Mouse (Mus musculus): ENCODE measurements around the gene Nufip2. TPM values are rescaled to one million over a fixed set of nuclear protein-coding genes. Genes with fewer than 3 reads are reported as not detected.

Gene Nufip2
- total and polyA plus RNA-seq, 3 experiments = 22.3 to 113 (median 94.0) TPM

GRCm38 (mm10) chr11:77769496-77769895, 83.5 kb downstream of the Nufip2 start:
- no peak for TF ChIP-seq TAL1 (conservative IDR thresholded peaks at IDR 0.05; ENCODE audit: low read depth, low read length)
- H3K4me1 ChIP-seq (ENCODE audit: insufficient read depth, low read depth, low read length) = peaks cover 79% of the 10 kb centered on the region

DNA sequence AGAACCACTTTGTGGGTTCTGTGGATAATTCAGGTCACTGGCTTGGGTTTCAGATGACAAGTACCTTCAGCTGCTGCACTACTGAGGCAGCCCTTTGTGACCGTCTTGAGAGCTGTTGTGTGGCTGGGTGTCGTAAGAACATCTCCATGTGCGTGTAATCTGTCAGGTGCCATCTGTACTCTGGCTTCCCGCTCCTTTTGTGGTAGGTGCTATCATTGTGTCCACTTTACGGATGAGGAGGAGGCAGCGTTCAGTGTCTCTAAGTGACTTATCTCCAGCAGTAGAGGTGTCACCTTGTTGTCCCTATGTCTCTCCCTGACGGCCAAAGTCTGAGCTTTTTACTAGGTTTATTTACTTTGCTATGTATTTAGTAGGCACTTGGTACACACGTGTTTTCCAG, 84.4 kb downstream of the Nufip2 start:
- Histone ChIP-seq H3K27me3 (ENCODE audit: insufficient read depth, low read length) (no peaks in the 10 kb centered on the region), H3K36me3 (replicated peaks) (peaks cover 32% of the 10 kb centered on the region), H3K4me3 (ENCODE audit: low read depth, low read length) (no peak overlapping the region; the same call in 1 of the 2 replicates), H3K4me1 (ENCODE audit: insufficient read depth, low read depth, low read length) (peaks cover 70% of the 10 kb centered on the region), H3K9me3 (replicated peaks) (no peaks in the 10 kb centered on the region)
- DNase-seq (ENCODE audit: low spot score) (no peak), ATAC-seq (ENCODE audit: extremely low read depth, insufficient number of reproducible peaks, low FRiP score, poor library complexity, severe bottlenecking) (no peak)
- TF ChIP-seq GATA2 (IDR thresholded peaks at IDR 0.05; ENCODE audit: borderline replicate concordance, low read depth, low read length) (no peak), TAL1 (conservative IDR thresholded peaks at IDR 0.05; ENCODE audit: low read depth, low read length) (peak; percentile 66), CTCF (IDR thresholded peaks at IDR 0.05; ENCODE audit: low read depth, low read length) (no peak), GATA1 (IDR thresholded peaks at IDR 0.05; ENCODE audit: borderline replicate concordance, low read length) (no peak), POLR2AphosphoS5 (IDR thresholded peaks at IDR 0.05; ENCODE audit: insufficient replicate concordance, low read depth, low read length) (no peak)

More at GRCm38 (mm10) chr11:77769496-77769895, 83.5 kb downstream of the Nufip2 start:
- Histone ChIP-seq H3K27me3 (ENCODE audit: insufficient read depth, low read length) (no peaks in the 10 kb centered on the region), H3K4me3 (ENCODE audit: low read depth, low read length) (no peak overlapping the region; the same call in 1 of the 2 replicates), H3K36me3 (replicated peaks) (peaks cover 30% of the 10 kb centered on the region), H3K9me3 (replicated peaks) (no peaks in the 10 kb centered on the region)
- no peak for DNase-seq (ENCODE audit: low spot score)
- ATAC-seq (ENCODE audit: extremely low read depth, insufficient number of reproducible peaks, low FRiP score, poor library complexity, severe bottlenecking) = no peak

DNA sequence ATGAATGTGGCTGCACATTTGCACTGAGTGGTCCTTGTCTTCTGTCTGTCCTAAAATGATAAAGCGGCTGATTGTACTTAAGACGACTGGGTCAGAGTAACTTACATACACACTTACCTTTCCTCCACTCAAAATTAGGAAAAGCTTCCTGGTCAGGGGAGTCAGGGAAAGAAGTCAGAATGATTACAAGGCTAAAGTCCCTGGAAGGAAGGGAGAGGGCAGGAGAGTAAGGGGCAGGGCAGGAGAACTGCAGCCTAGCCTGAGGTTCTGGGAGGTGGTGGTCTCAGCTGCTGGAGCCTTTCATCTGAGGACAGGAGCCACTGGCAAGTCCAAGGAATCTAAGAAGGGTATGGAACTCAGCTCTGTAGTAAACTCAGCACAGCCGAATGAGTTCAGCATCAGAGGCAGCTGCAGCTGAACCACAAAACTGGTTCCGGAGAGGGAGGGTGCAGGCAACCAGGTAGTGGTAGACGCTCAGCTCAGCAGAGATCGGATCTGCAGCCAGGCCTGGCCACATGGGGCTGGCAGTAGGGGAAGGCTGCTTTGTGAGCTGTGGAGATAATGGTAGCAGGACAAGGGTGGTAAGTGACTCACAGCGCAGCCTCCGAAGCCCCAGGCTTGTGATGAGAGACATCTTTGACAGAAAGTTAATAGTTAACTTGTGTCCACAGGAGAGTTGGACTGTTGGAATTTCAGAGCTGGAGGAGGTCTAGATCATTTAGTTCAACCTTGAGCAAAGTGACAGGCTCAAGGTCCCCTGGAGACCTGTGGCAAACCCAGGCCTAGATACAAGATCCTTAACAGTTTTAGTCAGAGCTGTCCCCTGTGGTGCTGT, 86.1 kb downstream of the Nufip2 start:
- no peak for ATAC-seq (ENCODE audit: extremely low read depth, insufficient number of reproducible peaks, low FRiP score, poor library complexity, severe bottlenecking)
- H3K36me3 ChIP-seq (replicated peaks) = peaks cover 48% of the 10 kb centered on the region
- H3K27me3 ChIP-seq (ENCODE audit: insufficient read depth, low read length) = no peaks in the 10 kb centered on the region
- peaks cover 62% of the 10 kb centered on the region for H3K4me1 ChIP-seq (ENCODE audit: insufficient read depth, low read depth, low read length)
- no peak overlapping the region; the same call in 1 of the 2 replicates for H3K4me3 ChIP-seq (ENCODE audit: low read depth, low read length)
- peak; percentile 51 for DNase-seq (ENCODE audit: low spot score)
- H3K9me3 ChIP-seq (replicated peaks) = no peaks in the 10 kb centered on the region
- no peak for TF ChIP-seq GATA1 (IDR thresholded peaks at IDR 0.05; ENCODE audit: borderline replicate concordance, low read length)
- no peak for TF ChIP-seq CTCF (IDR thresholded peaks at IDR 0.05; ENCODE audit: low read depth, low read length)
- no peak for TF ChIP-seq POLR2AphosphoS5 (IDR thresholded peaks at IDR 0.05; ENCODE audit: insufficient replicate concordance, low read depth, low read length)
- TF ChIP-seq GATA2 (IDR thresholded peaks at IDR 0.05; ENCODE audit: borderline replicate concordance, low read depth, low read length) = no peak
- TF ChIP-seq TAL1 (conservative IDR thresholded peaks at IDR 0.05; ENCODE audit: low read depth, low read length) = no peak

DNA sequence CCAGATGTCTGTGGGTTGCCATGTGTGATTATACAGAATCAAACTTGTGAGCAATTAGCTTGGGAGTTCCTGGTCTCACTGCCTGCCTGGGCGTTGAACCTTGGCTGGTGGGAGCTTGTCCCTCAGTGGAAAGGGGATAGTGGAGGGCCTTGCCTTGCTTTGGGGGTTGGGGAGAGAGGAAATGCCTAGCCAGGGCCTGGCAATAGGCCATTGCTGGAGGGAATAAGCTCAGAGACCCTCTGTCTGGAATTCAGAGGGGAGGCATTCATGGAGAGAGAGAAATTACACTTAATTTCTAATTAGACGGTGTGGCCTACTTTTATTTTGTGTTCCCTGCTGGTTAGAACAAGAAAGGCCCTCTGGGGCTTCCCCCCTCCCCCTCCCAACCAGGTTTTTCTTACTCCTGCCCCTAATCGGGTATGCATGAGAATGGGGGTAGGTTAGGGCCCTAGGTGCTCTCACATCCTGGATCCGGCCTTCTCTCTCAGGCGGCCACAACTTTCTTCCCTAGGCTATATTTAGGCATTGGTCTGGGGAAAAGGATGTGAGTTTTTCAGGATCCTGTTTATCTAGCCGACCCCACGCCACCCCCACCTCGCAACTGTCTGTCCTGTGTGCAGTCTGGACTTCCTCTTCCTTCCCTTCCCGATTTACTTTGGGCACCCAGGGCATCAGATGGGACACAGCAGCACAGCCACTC, 89.9 kb downstream of the Nufip2 start:
- peaks cover 40% of the 10 kb centered on the region for H3K4me1 ChIP-seq (ENCODE audit: insufficient read depth, low read depth, low read length)
- H3K4me3 ChIP-seq (ENCODE audit: low read depth, low read length) = no peak overlapping the region
- peaks cover 77% of the 10 kb centered on the region for H3K36me3 ChIP-seq (replicated peaks)
- ATAC-seq (ENCODE audit: extremely low read depth, insufficient number of reproducible peaks, low FRiP score, poor library complexity, severe bottlenecking) = no peak
- no peaks in the 10 kb centered on the region for H3K27me3 ChIP-seq (ENCODE audit: insufficient read depth, low read length)
- no peaks in the 10 kb centered on the region for H3K9me3 ChIP-seq (replicated peaks)
- DNase-seq (ENCODE audit: low spot score) = no peak
- no peak for TF ChIP-seq TAL1 (conservative IDR thresholded peaks at IDR 0.05; ENCODE audit: low read depth, low read length)
- no peak for TF ChIP-seq GATA2 (IDR thresholded peaks at IDR 0.05; ENCODE audit: borderline replicate concordance, low read depth, low read length)
- TF ChIP-seq CTCF (IDR thresholded peaks at IDR 0.05; ENCODE audit: low read depth, low read length) = no peak
- TF ChIP-seq GATA1 (IDR thresholded peaks at IDR 0.05; ENCODE audit: borderline replicate concordance, low read length) = no peak
- TF ChIP-seq POLR2AphosphoS5 (IDR thresholded peaks at IDR 0.05; ENCODE audit: insufficient replicate concordance, low read depth, low read length) = no peak

- Histone ChIP-seq H3K9me3 (replicated peaks) (no peaks in the 10 kb centered on the region), H3K36me3 (replicated peaks) (peaks cover 83% of the 10 kb centered on the region), H3K4me3 (ENCODE audit: low read depth, low read length) (no peak overlapping the region), H3K27me3 (ENCODE audit: insufficient read depth, low read length) (no peaks in the 10 kb centered on the region), H3K4me1 (ENCODE audit: insufficient read depth, low read depth, low read length) (peaks cover 42% of the 10 kb centered on the region)
- ATAC-seq (ENCODE audit: extremely low read depth, insufficient number of reproducible peaks, low FRiP score, poor library complexity, severe bottlenecking) = no peak
- DNase-seq (ENCODE audit: low spot score) = no peak
- TF ChIP-seq POLR2AphosphoS5 (IDR thresholded peaks at IDR 0.05; ENCODE audit: insufficient replicate concordance, low read depth, low read length) (no peak), GATA2 (IDR thresholded peaks at IDR 0.05; ENCODE audit: borderline replicate concordance, low read depth, low read length) (no peak), GATA1 (IDR thresholded peaks at IDR 0.05; ENCODE audit: borderline replicate concordance, low read length) (no peak), CTCF (IDR thresholded peaks at IDR 0.05; ENCODE audit: low read depth, low read length) (no peak), TAL1 (conservative IDR thresholded peaks at IDR 0.05; ENCODE audit: low read depth, low read length) (no peak)
Measured at GRCm38 (mm10) chr11:77777436-77777835, 91.5 kb downstream of the Nufip2 start.

DNA sequence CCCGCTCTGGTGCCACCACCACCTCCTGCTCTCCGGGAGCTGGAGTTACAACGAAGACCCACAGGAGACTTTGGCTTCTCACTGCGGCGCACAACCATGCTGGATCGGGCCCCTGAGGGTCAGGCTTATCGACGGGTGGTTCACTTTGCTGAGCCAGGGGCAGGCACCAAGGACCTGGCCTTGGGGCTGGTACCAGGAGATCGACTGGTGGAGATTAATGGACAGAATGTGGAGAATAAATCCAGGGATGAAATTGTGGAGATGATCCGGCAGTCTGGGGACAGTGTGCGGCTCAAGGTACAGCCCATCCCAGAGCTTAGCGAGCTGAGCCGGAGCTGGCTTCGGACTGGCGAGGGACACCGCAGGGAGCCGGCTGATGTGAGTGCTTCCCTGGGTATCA, 92.0 kb downstream of the Nufip2 start:
- H3K36me3 ChIP-seq (replicated peaks) = peaks cover 81% of the 10 kb centered on the region
- no peaks in the 10 kb centered on the region for H3K9me3 ChIP-seq (replicated peaks)
- ATAC-seq (ENCODE audit: extremely low read depth, insufficient number of reproducible peaks, low FRiP score, poor library complexity, severe bottlenecking) = no peak
- H3K4me3 ChIP-seq (ENCODE audit: low read depth, low read length) = no peak overlapping the region
- no peak for DNase-seq (ENCODE audit: low spot score)
- peaks cover 39% of the 10 kb centered on the region for H3K4me1 ChIP-seq (ENCODE audit: insufficient read depth, low read depth, low read length)
- no peak for TF ChIP-seq TAL1 (conservative IDR thresholded peaks at IDR 0.05; ENCODE audit: low read depth, low read length)
- no peak for TF ChIP-seq GATA2 (IDR thresholded peaks at IDR 0.05; ENCODE audit: borderline replicate concordance, low read depth, low read length)
- TF ChIP-seq GATA1 (IDR thresholded peaks at IDR 0.05; ENCODE audit: borderline replicate concordance, low read length) = no peak
- no peaks in the 10 kb centered on the region for H3K27me3 ChIP-seq (ENCODE audit: insufficient read depth, low read length)

Measured in G1E (cell line).